Mouse (Mus musculus) urinary bladder, postnatal 10 days (tissue): ENCODE results near the gene Lpp.

Source experiments
- DNase-seq: peaks from one replicate; pipeline ENCODE4 v3.0.0; 2022; ENCODE audit warnings: low spot score

The Lpp gene

DNA sequence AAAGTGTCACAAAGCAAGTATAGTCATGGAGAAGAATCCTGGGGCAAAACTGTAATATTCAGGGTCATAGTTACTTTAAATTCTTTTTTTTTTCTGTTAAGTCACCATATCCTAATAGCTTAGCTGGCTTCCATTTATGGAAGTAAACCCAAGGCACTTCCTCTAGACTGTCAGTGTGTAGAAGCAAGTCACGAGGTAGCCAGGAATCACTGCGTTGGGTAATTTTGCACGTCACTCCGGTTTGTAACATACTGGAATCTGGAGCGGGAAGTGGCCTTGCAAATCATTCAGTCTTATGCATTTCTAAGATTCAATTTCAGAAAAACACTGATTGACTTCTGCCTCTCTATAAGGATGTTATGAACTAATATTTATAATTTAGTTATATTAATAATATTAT, 232.3 kb downstream of the Lpp start:
- no peak for DNase-seq

- no peak for DNase-seq
Measured at GRCm38 (mm10) chr16:24628779-24629178, 235.5 kb downstream of the Lpp start.

DNA sequence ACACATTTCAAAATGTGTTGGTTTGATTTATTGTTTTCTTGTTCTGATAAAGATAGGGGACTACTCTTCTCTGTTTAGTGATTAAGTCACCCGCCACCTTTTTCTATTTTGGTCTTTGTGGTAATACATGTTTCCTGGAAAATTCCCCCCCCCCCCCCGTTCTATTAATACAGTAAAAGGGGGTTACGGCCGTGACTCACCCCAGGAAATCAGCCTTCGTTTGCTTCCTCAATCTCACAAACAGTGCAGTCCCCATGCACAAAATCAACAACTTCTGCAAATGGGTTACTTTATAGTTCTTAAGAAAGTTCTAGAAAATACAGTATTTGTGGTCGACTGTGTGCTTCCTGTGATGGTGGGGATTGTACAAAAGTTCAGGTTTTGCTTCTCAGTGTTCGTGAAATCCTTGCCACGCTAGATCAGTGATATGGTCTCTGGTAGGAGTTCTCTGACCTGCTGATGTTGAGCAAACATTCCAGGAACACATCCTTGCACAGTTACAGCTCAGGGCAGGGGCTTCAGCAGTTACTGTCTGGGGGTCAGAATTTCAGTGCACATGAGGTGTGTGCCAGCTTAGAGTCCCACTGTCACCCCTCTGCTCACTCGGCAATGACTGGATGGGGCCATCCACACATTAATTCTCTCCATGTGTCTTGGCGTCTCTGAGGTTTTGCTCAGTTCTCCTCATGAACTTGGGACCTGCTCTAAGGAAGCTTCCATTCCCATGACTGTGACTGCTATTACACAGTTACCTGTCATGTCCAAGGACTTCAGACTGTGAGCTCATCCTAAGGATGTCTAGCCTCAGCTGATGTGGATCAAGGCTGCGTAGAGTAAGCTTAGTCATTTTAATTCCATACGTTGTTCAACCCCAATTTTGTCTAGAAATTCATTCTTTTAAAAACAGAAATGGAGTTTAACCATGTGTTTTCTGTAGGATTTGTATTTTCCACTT, 236.2 kb downstream of the Lpp start:
- DNase-seq = no peak

DNA sequence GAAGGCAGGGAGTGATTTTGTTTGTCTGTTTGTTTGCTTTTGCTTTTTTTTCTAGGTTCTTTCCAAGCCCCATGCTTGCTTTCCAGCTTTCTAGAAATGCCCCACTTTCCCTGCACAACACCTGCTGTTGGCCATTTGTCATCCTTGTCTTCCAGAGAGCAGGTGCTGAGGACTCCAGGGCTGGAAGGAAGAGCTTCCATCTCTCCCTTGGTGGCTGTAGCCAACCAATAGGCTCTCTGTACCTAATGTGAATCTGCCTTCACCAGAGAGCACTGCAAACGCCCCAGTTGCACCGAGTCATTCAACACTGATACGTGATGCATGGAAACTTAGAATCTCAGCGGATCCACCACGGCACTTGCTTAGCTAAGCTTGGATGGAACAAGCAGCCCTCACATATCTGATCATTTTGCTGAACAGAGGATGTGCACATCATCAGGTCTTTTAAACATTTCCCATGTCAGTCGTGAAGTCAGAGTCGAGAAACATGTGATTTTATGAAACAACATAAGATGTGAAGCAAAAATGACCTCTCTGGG, 242.1 kb downstream of the Lpp start:
- no peak for DNase-seq

GRCm38 (mm10) chr16:24636894-24637293, 243.6 kb downstream of the Lpp start:
- no peak for DNase-seq

DNA sequence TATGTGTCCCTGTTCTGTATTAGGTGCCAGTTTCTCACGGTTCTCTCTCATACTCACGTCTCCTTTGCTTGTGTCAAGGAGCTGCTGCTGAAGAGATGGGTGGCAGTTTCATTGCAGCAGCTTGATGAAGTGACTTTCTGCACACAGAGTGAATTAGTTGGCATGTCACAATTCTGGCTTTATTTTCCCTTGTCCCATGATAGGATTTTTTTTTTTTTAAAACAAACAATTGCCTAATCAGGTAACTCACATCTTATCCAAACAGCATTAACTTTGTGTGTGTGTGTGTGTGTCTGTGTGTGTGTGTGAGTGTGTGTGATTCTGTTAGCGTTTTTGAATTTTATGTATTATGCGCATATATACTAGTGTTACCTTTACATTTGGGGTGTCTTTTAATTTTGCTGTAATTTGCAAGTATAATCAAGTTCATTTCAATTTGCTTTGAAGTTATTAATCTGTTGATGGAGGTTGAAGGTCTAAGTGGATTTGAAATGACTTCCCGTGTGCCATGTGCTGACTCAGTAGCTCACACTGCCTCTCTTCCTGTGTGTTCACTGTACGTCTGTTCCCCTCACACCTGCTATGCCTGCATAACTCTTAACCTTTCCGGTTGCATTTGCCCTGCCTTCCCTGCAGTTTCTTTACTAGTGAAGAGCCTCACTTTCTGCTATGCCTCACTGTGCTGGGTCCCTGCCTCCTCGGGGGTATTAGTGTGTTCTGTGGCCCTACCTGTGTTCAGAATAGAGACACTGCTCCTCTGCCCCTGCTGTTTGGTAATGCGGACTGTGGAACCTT, 247.9 kb downstream of the Lpp start:
- DNase-seq = no peak

GRCm38 (mm10) chr16:24643024-24643635, 249.8 kb downstream of the Lpp start:
- no peak for DNase-seq

GRCm38 (mm10) chr16:24644154-24644553, 250.8 kb downstream of the Lpp start:
- DNase-seq = no peak

GRCm38 (mm10) chr16:24644760-24645406, 251.6 kb downstream of the Lpp start:
- no peak for DNase-seq

DNA sequence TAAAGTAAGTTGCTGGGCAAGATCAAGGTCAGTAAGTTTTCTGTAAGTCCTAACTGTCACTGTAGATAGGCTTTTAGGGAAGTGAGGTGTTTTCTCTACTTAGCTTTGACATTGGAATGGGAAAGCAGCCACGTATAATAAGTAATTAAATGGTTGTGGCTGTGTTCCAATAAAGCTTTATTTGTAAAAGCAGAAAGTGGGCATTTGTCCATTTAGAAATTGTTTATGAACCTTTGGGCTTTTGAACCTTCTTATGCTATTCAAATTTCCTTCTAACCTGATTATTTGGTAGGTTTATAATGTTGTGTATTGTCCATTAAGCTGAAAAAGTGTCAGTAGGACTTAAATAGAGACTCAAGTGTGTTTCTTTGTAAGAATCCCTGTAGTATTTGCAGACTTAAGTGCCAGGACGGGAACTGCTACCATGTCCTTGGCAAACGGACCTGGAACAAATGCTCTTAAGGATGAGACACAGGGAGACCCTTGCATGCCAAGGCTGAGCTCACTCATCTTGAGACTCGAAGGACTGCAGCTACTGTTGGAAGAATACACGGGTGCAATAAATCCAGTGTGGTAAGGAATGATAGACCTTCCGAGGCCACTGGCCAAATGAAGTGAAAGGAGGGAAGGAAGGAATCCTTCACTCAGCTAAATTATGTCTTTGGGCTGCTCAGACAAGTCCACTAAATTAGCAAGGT, 252.7 kb downstream of the Lpp start:
- DNase-seq = no peak

- DNase-seq = no peak
Measured at GRCm38 (mm10) chr16:24651655-24652654, 258.6 kb downstream of the Lpp start.

DNA sequence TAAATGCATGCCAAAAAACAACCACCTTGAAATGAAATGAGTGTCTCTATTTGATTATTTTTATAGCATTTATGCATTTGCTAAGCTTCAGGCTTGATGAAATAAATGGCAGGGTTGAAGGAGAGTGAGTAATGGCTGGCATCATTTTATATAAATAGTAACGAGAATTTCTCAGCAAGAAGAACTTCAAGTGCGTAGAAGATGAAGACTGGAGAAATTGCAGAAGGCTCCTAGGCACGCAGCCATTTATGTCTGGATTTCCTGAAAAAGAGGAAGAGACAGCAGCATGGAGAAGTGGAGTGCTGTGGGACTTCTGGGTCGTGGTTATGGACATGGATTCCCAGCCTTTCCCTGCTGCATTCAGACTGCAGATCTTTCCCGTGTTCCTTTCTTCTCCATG, 259.7 kb downstream of the Lpp start:
- DNase-seq = no peak

DNA sequence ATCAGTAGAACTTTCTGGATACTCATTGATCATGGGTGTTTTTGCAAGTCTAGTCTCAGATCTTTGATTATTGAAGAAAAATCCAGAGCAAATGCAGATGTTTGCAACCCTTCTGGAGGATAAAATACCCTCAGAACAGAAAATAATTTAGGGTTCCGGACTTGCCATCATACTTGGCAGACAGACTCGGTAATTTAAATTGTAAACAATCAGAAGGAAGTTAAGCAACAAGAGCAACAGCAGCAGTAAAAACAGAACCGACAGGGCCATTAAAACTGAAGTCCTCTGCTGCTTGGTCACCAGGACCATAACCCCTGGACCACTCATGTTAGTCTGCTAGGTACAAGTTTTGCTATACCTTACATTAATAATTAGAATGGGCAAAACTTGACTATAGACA, 261.8 kb downstream of the Lpp start:
- no peak for DNase-seq

DNA sequence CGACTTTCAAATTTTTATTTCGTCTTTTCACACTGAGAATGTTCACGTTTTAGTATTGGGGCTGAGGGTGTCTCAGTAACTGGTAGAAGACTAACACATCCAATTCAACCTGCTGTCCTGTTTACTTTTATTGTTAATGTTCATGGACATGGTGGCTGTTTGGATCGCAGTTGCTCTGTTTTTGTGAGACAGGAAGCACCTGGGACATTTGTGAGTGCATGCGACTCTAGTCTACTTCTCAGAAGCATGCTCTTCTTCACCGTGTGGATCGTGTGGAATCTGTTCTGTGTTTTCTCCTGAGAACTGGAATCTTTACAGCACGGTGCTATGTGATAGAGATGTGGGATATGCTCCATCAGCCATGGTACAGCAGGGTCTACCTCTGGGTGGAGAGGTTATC, 262.7 kb downstream of the Lpp start:
- no peak for DNase-seq

GRCm38 (mm10) chr16:24656752-24657151, 263.4 kb downstream of the Lpp start:
- no peak for DNase-seq

- DNase-seq = no peak
Measured at GRCm38 (mm10) chr16:24659049-24659448, 265.7 kb downstream of the Lpp start.

DNA sequence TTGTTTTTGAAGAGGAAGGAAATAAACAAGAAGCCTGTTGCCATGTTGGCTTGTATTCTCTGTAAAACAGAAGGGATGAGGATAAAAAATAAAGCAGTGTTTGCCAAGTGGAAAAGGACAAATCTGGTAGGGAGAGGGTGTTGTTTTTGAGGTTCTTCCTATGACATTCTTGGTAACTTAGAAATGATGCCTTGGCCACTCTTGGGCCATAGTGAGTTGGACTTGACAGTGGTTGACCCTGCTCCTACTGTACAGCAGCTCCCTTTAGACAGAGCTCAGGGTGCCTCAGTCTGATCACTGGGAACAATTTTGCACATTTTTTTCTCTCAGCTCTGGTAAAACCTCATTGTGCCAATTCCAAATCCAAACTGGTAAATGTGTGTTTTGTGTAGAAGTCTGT, 270.8 kb downstream of the Lpp start:
- DNase-seq = no peak

DNA sequence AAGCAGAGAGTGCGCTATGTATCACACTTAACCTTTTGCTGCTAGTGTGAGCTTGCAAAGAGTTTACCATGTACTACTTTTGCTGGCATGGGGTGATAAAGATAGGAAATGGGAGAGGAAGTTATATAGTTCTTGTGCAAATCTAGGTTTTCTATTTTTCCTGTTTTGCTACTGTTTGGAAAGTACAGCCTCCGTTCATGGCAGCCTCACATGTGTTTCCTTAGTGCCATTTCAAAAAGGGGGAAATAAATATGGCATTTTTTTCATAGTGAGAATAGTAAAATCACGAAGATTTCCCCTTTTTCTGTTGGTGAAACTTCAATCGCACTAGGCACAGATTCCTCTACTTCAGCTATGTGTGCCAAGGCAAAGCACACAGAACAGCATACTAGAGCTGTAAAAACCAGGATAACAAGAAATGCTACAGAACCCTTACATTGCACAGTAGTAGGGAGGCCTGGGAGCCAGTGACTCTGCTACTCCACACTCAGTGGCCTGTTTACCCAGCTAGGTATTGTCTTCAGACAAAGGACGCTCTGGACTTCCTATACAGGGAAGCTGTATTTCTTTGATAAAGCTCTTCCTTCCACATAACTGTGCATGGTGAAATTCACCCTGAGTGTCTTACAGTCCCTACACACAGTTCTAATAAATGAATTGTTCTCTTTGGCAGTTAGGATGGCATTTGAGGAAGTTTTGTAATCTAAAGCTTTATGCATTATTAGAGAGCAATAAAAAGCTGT, 276.6 kb downstream of the Lpp start:
- DNase-seq = no peak

- no peak for DNase-seq
Measured at GRCm38 (mm10) chr16:24678942-24679341, 285.6 kb downstream of the Lpp start.
